Mouse (Mus musculus): Measurements from ENCODE around the gene Rxrg. TPM values are rescaled to one million over a fixed set of nuclear protein-coding genes. Genes with fewer than 3 reads are reported as not detected.
A peak's percentile ranks its signal among the peaks of the same experiment; 100 is the strongest.

The Rxrg gene
- polyA plus RNA-seq, 1 experiment from 2014 or later, result 9.3 TPM

DNA sequence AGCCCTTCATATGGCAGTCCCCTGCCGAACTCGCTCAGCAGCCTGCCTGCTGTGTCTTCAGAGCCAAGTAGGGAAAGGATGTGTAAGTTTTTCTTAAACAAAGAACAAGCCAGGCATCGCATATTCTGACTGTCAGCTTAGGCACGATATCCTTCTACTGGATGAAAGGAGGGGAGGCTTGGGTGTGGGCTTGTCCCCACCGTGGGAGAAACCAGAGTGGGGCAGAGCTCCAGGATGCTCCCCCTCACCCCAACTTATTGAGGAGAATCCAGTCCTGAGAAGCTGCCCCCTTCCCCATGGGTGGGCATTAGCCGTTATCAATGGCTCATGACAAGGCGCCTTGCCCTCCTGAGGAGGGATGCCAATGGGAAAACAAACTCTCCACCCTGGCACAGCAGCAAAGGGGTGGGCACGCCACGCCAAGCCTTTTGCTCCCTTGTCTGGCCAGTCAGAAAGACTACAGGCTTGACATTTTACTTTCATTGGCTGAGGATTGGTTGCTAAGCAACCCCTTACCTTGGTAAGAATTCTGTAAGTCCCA is 10.1 kb downstream of the Rxrg start:
- peak overlapping the region; percentile 26; the same call in 1 of the 2 replicates for H3K9ac ChIP-seq
- 6% methylated on average over 9 of the region's 9 CpGs for WGBS

DNA sequence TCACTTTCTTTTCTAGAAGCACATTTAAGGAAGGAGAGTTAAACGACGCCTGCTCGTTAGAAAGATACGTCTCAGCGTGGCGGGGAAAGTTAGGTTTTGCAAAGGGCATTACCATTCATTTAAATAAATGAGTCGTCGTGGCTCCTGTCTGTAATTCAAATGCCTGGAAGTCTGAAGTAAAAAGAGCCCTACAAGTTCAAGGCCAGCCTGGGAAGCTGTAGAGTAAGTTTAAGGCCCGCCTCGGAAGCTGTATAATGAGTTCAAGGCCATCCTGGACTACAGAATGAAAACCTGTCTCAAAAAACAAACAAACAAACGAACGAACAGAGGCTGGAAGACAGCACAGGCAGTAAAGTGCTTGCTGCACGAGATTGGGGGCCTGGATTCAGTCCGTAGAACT is 18.9 kb downstream of the Rxrg start:
- Histone ChIP-seq H3K27ac (no peak overlapping the region), H3K4me2 (no peak overlapping the region), H3K9ac (no peak overlapping the region), H3K36me3 (replicated peaks) (no peaks in the 10 kb centered on the region), H3K4me3 (no peak overlapping the region), H3K4me1 (no peaks in the 10 kb centered on the region), H3K9me3 (no peaks in the 10 kb centered on the region), H3K27me3 (replicated peaks) (no peaks in the 10 kb centered on the region)
- no peak for ATAC-seq (replicated peaks)
- 73% methylated on average over 14 of the region's 14 CpGs for WGBS

More for the DNA sequence above, 10.1 kb downstream of the Rxrg start:
- ATAC-seq (replicated peaks), result peak; percentile 92
- Histone ChIP-seq H3K4me1 (peaks cover 21% of the 10 kb centered on the region), H3K4me3 (peak overlapping the region; percentile 35), H3K27me3 (replicated peaks) (0 out of 2 replicates have a peak, but pooled peaks cover 6% of the 10 kb centered on the region), H3K9me3 (no peaks in the 10 kb centered on the region), H3K36me3 (replicated peaks) (no peaks in the 10 kb centered on the region), H3K4me2 (peak overlapping the region; percentile 64), H3K27ac (peak overlapping the region; percentile 75)

- no peak for ATAC-seq (replicated peaks)
- Histone ChIP-seq H3K36me3 (replicated peaks) (no peaks in the 10 kb centered on the region), H3K4me1 (no peaks in the 10 kb centered on the region), H3K4me3 (no peak overlapping the region), H3K27ac (no peak overlapping the region), H3K27me3 (replicated peaks) (no peaks in the 10 kb centered on the region), H3K4me2 (no peak overlapping the region), H3K9ac (no peak overlapping the region), H3K9me3 (no peaks in the 10 kb centered on the region)
- 65% methylated on average over 18 of the region's 18 CpGs for WGBS
Measured at GRCm38 (mm10) chr1:167617995-167618489, 19.9 kb downstream of the Rxrg start.

- H3K27me3 ChIP-seq (replicated peaks), result no peaks in the 10 kb centered on the region
- no peak overlapping the region for H3K27ac ChIP-seq
- H3K4me2 ChIP-seq, result no peak overlapping the region
- no peak overlapping the region for H3K9ac ChIP-seq
- no peaks in the 10 kb centered on the region for H3K4me1 ChIP-seq
- 65% methylated on average over 15 of the region's 15 CpGs for WGBS
- ATAC-seq (replicated peaks), result no peak
- no peaks in the 10 kb centered on the region for H3K36me3 ChIP-seq (replicated peaks)
- H3K4me3 ChIP-seq, result no peak overlapping the region
- H3K9me3 ChIP-seq, result no peaks in the 10 kb centered on the region
Measured at GRCm38 (mm10) chr1:167620206-167620795, 22.1 kb downstream of the Rxrg start.

GRCm38 (mm10) chr1:167625098-167625497 is 26.9 kb downstream of the Rxrg start:
- H3K4me3 ChIP-seq, result no peak overlapping the region
- no peaks in the 10 kb centered on the region for H3K4me1 ChIP-seq
- no peaks in the 10 kb centered on the region for H3K27me3 ChIP-seq (replicated peaks)

GRCm38 (mm10) chr1:167631765-167632164 is 33.6 kb downstream of the Rxrg start:
- Histone ChIP-seq H3K4me1 (no peaks in the 10 kb centered on the region), H3K4me3 (no peak overlapping the region), H3K27me3 (replicated peaks) (no peaks in the 10 kb centered on the region), H3K36me3 (replicated peaks) (no peaks in the 10 kb centered on the region), H3K9me3 (no peaks in the 10 kb centered on the region), H3K4me2 (no peak overlapping the region), H3K9ac (no peak overlapping the region), H3K27ac (no peak overlapping the region)
- WGBS, result 90% methylated on average over 6 of the region's 6 CpGs
- no peak for ATAC-seq (replicated peaks)

More at GRCm38 (mm10) chr1:167625098-167625497, 26.9 kb downstream of the Rxrg start:
- Histone ChIP-seq H3K9ac (no peak overlapping the region), H3K4me2 (no peak overlapping the region), H3K36me3 (replicated peaks) (no peaks in the 10 kb centered on the region), H3K27ac (no peak overlapping the region), H3K9me3 (no peaks in the 10 kb centered on the region)
- no peak for ATAC-seq (replicated peaks)
- 49% methylated on average over 3 of the region's 3 CpGs for WGBS

DNA sequence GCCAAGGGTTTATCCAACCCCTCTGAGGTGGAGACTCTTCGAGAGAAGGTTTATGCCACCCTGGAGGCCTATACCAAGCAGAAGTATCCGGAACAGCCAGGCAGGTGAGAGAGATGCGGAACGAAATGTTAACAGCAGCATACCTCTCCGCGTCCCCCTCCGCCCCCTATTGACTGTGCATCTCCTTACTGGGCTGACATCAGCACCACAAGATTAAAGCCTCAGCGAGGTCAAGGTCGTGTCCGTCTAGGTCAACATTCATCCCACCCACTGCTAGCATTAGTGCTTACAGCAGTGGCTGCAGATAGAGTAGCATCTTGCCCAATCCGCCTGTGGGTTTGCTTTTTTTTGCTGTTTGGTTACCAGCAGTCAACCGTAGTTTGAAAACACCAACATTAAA is 37.5 kb downstream of the Rxrg start:
- no peaks in the 10 kb centered on the region for H3K4me1 ChIP-seq
- WGBS, result 62% methylated on average over 12 of the region's 12 CpGs

DNA sequence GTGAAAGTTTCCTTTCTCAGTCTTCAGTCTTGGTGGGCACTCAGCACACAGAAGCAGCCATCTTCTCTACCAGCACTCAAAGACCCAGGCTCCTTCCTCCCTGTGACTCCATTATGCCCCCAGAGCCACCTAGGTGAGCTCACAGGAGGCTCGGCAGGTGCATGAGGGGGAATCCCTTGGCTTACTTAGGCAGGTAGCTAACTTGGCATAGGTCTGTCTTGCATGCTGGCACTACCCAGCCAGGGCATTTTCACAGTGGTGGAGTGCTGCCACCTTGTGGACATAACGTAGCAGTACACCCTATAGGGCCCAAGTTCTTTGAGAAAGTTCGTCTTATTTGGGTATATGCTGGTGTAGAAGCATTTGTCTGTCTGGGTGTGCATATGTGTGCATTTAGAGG is 38.8 kb downstream of the Rxrg start:
- peak; percentile 62 for ATAC-seq (replicated peaks)
- no peaks in the 10 kb centered on the region for H3K4me1 ChIP-seq
- no peak overlapping the region for H3K27ac ChIP-seq
- H3K4me3 ChIP-seq, result no peak overlapping the region
- H3K4me2 ChIP-seq, result no peak overlapping the region
- no peak overlapping the region for H3K9ac ChIP-seq
- H3K27me3 ChIP-seq (replicated peaks), result peaks cover 5% of the 10 kb centered on the region
- no peaks in the 10 kb centered on the region for H3K9me3 ChIP-seq
- no peaks in the 10 kb centered on the region for H3K36me3 ChIP-seq (replicated peaks)
- 5% methylated on average over 3 of the region's 3 CpGs for WGBS

More for the DNA sequence above, 37.5 kb downstream of the Rxrg start:
- H3K9me3 ChIP-seq, result no peaks in the 10 kb centered on the region
- H3K4me2 ChIP-seq, result no peak overlapping the region
- no peak overlapping the region for H3K4me3 ChIP-seq
- H3K27me3 ChIP-seq (replicated peaks), result peaks cover 5% of the 10 kb centered on the region; the same call in 1 of the 2 replicates
- no peak for ATAC-seq (replicated peaks)
- no peak overlapping the region for H3K9ac ChIP-seq
- no peak overlapping the region for H3K27ac ChIP-seq
- H3K36me3 ChIP-seq (replicated peaks), result no peaks in the 10 kb centered on the region

DNA sequence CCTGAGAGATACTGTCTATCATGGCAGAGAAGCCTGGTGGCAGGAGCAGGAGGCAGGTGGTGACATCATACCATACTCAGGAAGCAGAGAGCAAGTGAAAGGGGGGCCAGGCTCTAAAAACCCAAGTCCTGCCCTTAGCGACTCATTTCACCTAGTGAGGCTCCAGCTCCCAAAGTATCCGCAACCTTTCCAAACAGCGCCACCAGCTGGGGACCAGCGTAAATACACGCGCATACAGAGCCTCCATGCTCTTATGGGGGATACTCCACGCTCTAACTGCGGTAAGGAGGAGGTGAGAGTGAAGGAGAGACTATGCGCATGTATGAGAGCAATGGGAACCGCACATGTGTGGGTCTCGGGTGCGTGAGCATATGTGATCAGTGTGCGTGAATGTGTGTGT is 39.9 kb downstream of the Rxrg start:
- Histone ChIP-seq H3K9me3 (no peaks in the 10 kb centered on the region), H3K4me3 (no peak overlapping the region), H3K9ac (no peak overlapping the region), H3K36me3 (replicated peaks) (no peaks in the 10 kb centered on the region), H3K4me1 (no peaks in the 10 kb centered on the region), H3K4me2 (no peak overlapping the region), H3K27ac (no peak overlapping the region), H3K27me3 (replicated peaks) (peaks cover 5% of the 10 kb centered on the region)
- no peak; the same call in 1 of the 2 replicates for ATAC-seq (replicated peaks)
- WGBS, result 25% methylated on average over 13 of the region's 13 CpGs

- H3K4me2 ChIP-seq, result no peak overlapping the region
- no peak overlapping the region for H3K9ac ChIP-seq
- H3K27ac ChIP-seq, result no peak overlapping the region
- no peak for ATAC-seq (replicated peaks)
- WGBS, result 81% methylated on average over 9 of the region's 9 CpGs
- no peaks in the 10 kb centered on the region for H3K9me3 ChIP-seq
- H3K27me3 ChIP-seq (replicated peaks), result peaks cover 5% of the 10 kb centered on the region
- H3K4me3 ChIP-seq, result no peak overlapping the region
- no peaks in the 10 kb centered on the region for H3K36me3 ChIP-seq (replicated peaks)
- H3K4me1 ChIP-seq, result no peaks in the 10 kb centered on the region
Measured at GRCm38 (mm10) chr1:167638901-167639300, 40.7 kb downstream of the Rxrg start.

DNA sequence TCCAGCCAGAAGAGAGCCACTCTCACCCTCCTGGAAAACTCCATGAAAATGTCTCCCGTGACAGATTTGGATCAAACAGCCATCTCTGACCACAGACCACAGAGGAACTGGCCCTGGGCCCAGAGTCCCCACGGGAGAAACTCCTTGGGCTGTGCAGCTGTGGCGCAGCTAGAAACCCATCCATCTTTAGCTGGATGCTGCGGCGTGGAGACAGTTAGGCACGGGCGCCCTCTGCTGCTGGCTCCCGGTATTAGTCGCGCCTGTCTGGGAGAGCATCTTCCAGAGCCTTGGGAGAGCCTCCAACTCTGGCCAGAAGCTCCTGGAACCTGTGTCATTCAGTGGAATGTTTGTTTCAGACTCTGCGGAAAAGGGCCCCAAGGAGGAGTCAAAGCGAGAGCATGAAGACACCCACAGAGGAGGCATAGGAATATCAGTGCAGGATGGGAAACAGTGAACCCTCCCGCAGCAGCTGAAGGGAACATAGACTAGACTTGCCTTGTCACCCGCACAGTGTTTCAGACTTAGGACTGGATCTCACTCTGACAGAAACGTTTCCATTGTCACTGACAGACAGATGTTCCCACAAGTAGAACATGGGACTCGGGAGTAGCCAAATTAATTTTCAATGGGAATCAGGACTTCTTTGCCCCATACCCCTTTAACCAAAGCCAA is 46.8 kb downstream of the Rxrg start:
- 0 out of 2 replicates have a peak overlapping the region, but pooled peaks have one; percentile 14 for H3K4me2 ChIP-seq
- WGBS, result 18% methylated on average over 16 of the region's 16 CpGs
- no peaks in the 10 kb centered on the region for H3K36me3 ChIP-seq (replicated peaks)
- H3K9me3 ChIP-seq, result no peaks in the 10 kb centered on the region
- H3K27me3 ChIP-seq (replicated peaks), result peaks cover 4% of the 10 kb centered on the region
- no peak overlapping the region for H3K4me3 ChIP-seq
- ATAC-seq (replicated peaks), result peak; percentile 82
- 0 out of 2 replicates have a peak, but pooled peaks cover 2% of the 10 kb centered on the region for H3K4me1 ChIP-seq
- no peak overlapping the region for H3K27ac ChIP-seq
- H3K9ac ChIP-seq, result no peak overlapping the region

DNA sequence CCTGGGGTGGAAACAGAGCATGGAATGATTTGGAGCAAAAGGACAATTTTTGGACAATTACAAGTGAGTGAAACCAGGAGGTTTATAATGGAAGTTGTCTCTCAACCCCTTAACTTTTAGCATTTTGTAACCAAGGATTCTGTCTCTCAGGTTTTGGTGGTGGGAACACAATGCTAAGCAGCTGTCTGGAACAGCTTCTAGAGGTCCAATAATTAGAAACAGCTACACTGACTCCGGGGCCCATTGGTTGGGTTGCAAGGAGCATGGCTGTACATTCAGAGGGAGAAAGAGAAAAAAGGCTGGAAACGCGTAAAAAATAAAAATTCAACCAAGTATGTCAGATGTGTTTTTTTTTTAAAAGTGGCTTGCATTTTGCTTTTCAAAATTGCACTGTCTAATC is 50.5 kb downstream of the Rxrg start:
- H3K9me3 ChIP-seq, result no peaks in the 10 kb centered on the region
- WGBS, result 86% methylated on average over 3 of the region's 3 CpGs
- H3K27ac ChIP-seq, result no peak overlapping the region
- H3K4me3 ChIP-seq, result no peak overlapping the region
- H3K27me3 ChIP-seq (replicated peaks), result 0 out of 2 replicates have a peak, but pooled peaks cover 4% of the 10 kb centered on the region
- no peak for ATAC-seq (replicated peaks)
- no peak overlapping the region for H3K9ac ChIP-seq
- H3K36me3 ChIP-seq (replicated peaks), result no peaks in the 10 kb centered on the region
- H3K4me2 ChIP-seq, result no peak overlapping the region
- 0 out of 2 replicates have a peak, but pooled peaks cover 2% of the 10 kb centered on the region for H3K4me1 ChIP-seq
